Mouse (Mus musculus) forelimb bud, embryonic 11.5 days (tissue): ENCODE measurements at regions not wholly inside any gene's neighbourhood (a gene's known extent, or its start where the extent isn't known, plus 50 kb on each side); places are given as distances from the start of the nearest gene placed in this dataset.
"Not testable (repeated sequence)": the region's sequence is repeated elsewhere in the genome, so short reads cannot be mapped to it uniquely, and the experiment has no call there.

Experiments used
- DNase-seq: peaks from one replicate; pipeline ENCODE4 v3.0.0-alpha.2; 2012; ENCODE audit warnings: low read depth, low spot score

DNA sequence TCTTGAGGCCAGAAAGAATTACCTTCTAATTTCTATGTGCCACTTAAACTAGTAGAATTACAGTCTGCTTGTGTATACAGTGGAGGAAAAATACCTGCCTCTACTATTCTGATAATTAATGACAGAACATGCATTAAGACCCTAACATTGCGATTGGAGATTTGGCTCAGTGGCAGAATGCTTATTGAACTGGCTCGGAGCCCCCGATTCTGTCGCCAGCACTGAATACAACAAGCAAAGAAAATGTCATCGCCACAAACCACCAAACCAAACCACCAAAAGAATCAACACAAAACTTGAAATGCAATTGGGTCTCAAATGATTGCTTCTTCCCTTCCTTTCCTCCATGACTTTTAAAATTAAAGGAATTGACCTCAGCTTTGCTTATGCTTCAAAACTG lies 122.9 kb upstream of the Emcn start:
- DNase-seq, result no peak

DNA sequence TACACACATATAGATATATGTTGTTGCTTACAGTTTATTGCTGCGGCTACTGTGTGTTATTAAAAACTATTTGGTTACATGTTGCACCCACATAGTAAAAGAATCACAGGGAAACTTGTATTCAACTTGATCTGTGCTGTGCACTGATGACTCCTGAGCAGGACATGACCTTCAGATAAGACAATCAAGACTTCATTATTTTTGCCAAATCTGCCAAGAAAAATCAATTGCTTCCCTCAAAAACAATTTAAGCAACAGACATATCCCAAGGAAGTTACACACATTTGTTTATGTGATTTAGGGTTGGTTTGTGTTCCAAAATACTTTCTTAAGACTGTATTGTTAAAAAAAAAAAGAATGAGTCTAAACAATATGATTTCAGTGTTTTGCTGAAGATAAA lies 114.7 kb upstream of the Emcn start:
- no peak for DNase-seq

DNA sequence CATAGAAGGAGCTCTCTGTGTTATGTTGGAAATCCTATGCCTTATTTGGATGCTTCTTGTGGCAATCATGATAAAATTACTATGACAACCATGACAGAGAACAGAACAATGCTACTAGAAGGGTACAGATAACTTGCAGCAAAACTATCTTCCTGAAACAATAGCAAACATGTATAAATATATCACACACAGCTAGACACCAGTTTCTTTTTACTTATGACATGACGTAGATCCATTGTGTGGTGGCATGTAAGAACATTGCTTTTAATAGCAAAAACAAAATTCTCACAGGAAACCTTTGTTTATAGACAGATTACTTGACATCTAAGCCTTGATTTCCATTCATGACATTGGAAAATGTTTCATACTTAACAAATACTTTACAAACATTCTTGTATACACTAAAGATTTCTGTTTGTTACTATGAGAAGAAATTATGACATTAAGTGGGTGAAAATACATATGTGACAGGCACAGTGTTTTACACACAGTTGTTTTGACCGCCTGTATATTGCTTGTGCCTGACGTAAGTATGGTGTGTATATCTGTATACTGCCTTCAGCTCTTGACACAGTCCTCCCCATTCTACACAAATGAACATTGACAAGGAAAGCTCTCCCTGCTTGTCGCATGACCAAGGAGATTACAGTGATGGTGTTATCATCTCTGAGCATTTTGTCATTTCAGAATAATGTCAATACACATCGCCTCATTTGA lies 113.6 kb upstream of the Emcn start:
- DNase-seq, result no peak

DNA sequence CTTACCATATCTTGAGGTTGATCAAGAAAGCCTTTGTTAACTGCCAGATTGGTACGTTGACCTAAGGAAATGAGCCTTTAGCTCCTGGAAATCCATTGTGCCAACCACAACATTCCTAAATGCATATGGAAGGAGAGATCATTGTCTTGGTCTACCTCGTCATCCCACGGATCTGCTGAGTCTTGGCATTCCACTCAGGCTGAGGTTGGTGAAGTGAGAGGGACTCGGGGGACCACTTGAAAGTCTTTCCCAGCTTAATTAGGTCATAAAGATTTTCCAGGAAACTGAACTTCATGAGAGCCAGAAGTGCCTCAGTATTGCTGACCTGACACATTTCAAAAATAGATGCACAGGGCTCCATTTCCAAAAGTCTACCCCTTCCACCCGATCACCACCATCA lies 112.5 kb upstream of the Emcn start:
- no peak for DNase-seq

DNA sequence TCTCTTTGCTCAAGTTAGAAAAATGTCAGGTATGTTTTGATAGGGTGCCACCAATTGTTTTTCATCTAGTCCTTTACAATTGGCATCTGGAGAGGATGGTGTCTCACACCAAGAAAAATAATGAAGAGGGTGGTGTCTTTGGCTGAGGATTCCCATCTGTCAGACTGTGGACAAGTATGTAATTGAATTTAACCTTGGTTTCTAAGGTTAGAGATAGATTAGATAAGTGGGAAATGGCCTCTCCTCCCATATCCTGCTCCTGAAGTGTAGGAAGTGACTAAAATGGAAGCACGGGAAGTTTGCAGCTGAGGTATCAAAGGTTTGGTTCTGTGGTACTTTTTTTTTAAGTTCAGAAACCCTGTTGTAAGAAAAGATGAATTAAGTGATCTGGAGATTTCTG lies 98.0 kb upstream of the Emcn start:
- DNase-seq, result no peak

DNA sequence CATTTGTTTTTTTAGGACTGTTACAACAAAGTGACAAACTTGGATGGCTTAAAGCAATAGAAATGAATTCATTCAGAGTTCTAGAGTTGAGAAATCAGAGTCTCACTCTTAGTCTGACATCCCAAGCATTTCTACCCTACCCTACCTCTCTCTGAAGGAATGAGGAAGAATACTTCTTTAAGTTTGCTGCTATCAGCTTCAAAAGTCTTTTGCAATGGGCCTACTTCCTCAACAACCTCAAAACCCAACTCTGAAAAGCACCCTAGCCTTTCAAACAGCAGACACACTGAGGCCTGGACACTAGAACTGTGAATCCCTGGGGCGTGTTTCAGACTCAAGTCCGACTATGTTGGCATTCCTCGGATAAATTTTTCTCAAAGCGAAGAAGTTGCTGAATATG lies 77.0 kb upstream of the Emcn start:
- no peak for DNase-seq

DNA sequence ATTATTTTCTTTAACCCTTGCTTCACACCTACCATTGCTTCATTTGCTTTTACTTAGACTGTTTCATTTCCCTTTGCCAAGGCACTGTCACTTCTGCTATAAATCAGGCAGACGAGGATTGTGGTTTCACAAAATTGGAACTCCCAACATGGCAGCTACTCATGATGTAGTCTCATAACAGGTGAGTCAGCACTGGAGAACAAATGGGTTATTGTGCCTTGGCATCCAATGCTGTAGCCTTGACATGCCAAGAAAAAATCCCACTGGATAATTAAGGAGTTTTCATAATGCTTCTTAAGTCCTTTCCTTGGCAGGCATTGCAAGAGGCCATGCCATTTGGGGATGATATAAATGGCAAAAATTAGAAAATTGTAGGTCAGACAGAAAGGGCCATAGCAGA lies 73.1 kb upstream of the Emcn start:
- DNase-seq, result no peak

DNA sequence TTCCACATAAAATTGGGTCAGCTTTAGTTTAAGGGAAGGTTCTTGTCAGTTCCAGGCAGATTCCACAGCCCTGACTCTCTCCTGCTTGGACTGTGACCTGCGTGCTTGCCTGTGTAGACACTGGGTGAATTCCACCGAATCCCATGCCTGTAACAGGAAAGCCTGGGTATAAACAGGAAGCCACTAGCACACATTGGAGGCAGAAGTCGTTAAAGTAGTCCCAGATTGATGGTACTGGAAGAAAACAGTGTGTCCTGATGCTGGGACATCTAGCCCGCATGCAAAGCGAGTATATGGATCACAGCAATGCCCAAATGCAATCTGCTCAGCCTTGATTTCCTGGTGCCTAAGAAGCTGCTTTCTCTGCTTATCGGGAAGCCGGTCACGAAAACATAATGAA lies 65.4 kb upstream of the Emcn start:
- DNase-seq, result no peak

DNA sequence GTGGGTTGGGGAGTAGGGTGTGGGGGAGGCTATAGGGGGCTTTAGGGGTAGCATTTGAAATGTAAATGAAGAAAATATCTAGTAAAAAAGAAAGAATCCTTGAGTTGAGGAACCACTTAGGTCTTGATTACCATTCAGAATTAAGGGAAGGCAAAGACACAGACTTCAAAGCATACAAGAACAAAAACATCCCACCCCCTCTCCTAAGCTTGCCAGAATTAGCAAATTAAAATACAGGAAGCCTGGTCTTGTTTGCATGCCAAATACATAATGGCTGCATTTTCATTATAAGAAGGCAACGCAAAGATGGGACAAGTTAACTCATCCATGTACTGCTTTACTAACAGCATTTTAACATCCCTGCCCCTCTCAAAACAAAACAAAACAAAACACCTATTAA lies 61.6 kb upstream of the Emcn start:
- DNase-seq, result no peak

DNA sequence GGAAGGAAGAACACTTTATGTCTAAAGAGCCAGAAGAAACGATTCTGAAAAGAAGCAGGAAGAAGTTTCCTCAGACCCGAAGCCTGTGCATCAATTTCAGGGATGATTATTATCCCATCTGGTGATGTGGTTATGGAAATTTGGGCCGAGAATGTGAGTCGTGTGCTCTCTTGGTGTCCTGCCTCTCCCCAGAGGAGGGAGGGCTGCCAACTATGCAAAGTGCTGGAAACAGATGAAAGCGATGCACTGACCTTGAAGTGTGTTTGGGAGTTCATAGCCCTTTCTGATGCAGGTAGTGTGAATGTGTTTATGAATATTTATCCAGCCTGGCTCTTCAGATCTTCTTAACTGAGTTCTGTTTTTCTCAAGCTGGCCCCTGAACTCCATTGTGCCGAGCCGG lies 59.8 kb upstream of the Emcn start:
- DNase-seq, result no peak

DNA sequence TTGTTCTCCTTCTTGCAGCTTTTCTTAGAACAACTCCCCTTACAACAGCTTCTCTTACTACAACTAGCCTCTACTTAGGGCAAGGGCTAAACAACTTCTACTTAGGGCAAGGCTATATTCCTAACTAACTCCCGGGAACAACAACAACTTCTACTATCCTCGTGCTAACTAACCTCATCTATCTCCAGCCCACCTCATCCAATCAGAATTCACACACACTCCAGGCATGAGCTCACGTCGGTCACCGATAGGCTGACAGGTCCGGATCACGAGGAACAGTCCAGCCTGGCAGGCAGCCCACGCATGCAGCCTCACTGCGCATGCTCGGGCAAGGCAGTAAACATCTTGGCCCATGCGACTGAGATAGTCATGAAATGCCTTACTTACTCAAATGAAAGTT lies 53.3 kb upstream of the Emcn start:
- DNase-seq, result not testable (repeated sequence)

DNA sequence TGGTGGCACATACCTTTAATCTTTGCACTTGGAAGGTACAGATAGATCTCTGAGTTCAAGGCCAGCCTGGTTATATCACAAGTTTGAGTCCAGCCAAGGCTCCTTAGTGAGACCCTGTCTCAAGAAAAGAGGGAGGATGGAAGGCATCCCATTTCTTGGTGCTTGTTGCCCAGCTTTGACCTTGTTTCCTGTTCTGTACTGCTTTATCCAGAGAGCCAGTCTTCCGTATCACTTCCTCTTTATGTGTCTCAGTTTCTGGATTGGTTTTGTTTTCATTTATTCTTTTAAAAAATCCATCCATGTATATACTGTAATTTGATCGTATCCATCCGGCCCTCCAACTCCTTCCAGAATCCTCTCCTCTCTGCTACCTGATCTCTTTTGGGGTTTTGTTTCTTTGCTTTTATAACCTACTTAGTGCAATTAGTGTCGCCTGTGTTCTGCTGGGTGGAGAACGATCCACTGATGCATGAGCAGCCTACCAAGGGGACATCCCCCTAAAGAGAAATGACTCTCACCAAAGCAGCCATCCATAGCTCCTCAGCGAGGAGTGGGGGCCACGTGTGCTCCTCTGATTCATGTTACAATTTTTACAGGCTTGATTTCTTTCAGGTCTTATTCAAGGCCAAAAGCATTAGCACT lies 52.4 kb upstream of the Emcn start:
- no peak for DNase-seq

DNA sequence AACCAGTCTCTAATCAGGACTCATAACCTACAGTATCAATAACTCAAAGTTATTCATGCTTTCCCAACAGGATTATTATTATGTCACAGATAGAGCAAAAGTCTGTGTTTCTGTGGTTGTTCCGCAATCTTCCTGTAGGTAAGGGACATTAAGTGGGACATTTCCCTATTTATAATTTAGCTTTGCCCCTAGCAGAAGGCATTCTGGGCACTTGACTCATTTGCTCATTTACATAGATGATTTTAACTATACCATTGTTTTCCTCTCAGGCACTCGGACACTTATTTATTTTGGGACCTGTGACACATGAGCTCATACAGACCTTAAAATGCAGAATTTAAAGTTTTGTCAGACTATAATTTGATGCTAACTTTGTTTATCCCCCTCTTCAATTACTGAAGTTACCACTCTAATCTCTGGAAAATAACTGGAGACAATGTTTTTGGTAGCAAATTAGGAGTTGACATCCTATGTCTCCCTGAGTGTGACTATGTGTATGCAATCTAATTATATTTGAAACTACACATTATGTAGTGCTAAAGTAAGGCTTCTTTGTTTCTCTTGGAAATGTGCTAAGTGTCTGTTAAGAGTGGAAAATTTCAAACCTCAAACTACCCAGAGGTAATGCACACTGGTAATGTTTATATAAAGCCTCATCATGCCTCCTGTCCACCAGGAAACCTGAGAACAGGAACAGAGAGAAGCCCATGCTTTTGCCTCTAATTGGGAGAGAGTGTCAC lies 51.8 kb upstream of the Emcn start:
- no peak for DNase-seq

DNA sequence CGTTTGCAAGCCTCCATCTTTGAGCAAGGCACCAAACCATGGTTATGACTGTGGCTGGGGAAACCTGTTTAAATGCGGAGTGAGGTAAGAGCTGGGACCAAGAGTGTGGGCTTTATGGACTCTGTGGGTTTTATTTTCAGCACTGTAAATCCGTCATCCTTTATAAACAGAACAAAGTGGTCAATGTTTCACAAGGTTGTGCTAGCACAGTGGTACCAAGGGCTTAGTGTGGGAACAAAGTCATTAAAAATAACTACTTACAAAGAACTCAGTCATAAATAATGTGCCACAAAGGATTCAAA lies 51.2 kb upstream of the Emcn start:
- peak; percentile 39 for DNase-seq
